Mouse (Mus musculus) gastrocnemius, postnatal 14 days (tissue): ENCODE measurements around the gene Gm19345. TPM values are rescaled to one million over a fixed set of nuclear protein-coding genes. Genes with fewer than 3 reads are reported as not detected.

Source experiments
- DNase-seq: peaks from one replicate; pipeline ENCODE4 v3.0.0; 2021; ENCODE audit warnings: mixed read lengths
- intact Hi-C: fragments of 180-260 bp; cut with DNase I; formaldehyde crosslinking; loops from one replicate; pipeline ENCODE4 v1.15.1; 2025; ENCODE audit warnings: low total_unique reads
- total RNA-seq, 2 experiments: library from RNA; stranded (reverse); gene quantifications; 2 replicates each; pipeline ENCODE4 v1.2.3; 2021

Gene Gm19345
- total RNA-seq, 2 experiments from 2014 or later, result not detected

- intact Hi-C loops, result no loop called here
- DNase-seq, result no peak
Observed at GRCm38 (mm10) chr7:19865246-19866036, 13.6 kb downstream of the Gm19345 start.

GRCm38 (mm10) chr7:19866490-19866889 lies 14.7 kb downstream of the Gm19345 start:
- no peak for DNase-seq
- intact Hi-C loops, result no loop called here

GRCm38 (mm10) chr7:19867751-19868399 lies 16.1 kb downstream of the Gm19345 start:
- intact Hi-C loops, result no loop called here
- DNase-seq, result no peak

GRCm38 (mm10) chr7:19871137-19871621 lies 19.4 kb downstream of the Gm19345 start:
- intact Hi-C loops, result no loop called here
- DNase-seq, result no peak

GRCm38 (mm10) chr7:19871943-19872601 lies 20.3 kb downstream of the Gm19345 start:
- intact Hi-C loops, result no loop called here
- no peak for DNase-seq

GRCm38 (mm10) chr7:19875948-19876682 lies 24.3 kb downstream of the Gm19345 start:
- DNase-seq, result no peak
- intact Hi-C loops, result no loop called here

GRCm38 (mm10) chr7:19876781-19877425 lies 25.1 kb downstream of the Gm19345 start:
- no peak for DNase-seq
- intact Hi-C loops, result no loop called here

- intact Hi-C loops, result no loop called here
- no peak for DNase-seq
Observed at GRCm38 (mm10) chr7:19880754-19881153, 29.0 kb downstream of the Gm19345 start.

- intact Hi-C loops, result no loop called here
Observed at GRCm38 (mm10) chr7:19887849-19888248, 36.0 kb downstream of the Gm19345 start, which contains the start of gene Ceacam19. Ceacam19 (minus strand) TSS chr7:19887965.

GRCm38 (mm10) chr7:19889881-19890280 lies 38.1 kb downstream of the Gm19345 start:
- intact Hi-C loops, result no loop called here
- no peak for DNase-seq

More at GRCm38 (mm10) chr7:19887849-19888248, 36.0 kb downstream of the Gm19345 start, which contains the start of gene Ceacam19:
- no peak for DNase-seq

Other genes with a start within 250 kb of the Gm19345 start
- 10 to 100 TPM; 10.6 to 12.0 TPM for gene Clasrp, start 247.5 kb upstream of the Gm19345 start, total RNA-seq
- 1 to 10 TPM; 4.9 to 7.3 TPM for gene Relb, start 222.6 kb upstream of the Gm19345 start, total RNA-seq
- 10 to 100 TPM; 39.8 to 47.7 TPM for gene Clptm1, start 187.0 kb upstream of the Gm19345 start, total RNA-seq
- gene Apoc2, start 174.1 kb upstream of the Gm19345 start, total RNA-seq, result under 1 TPM; 0.41 to 0.44 TPM
- not detected for gene Gm44805, start 170.6 kb upstream of the Gm19345 start, total RNA-seq
- gene Apoc4, start 170.5 kb upstream of the Gm19345 start, total RNA-seq, result not detected
- gene Apoc1, start 159.3 kb upstream of the Gm19345 start, total RNA-seq, result 1 to 10 TPM in 1 of 2 experiments, not detected in 1; 1.3 TPM
- gene Apoe, start 152.8 kb upstream of the Gm19345 start, total RNA-seq, result 10 to 100 TPM; 56.6 to 84.2 TPM
- 10 to 100 TPM; 52.9 to 55.7 TPM for gene Tomm40, start 136.6 kb upstream of the Gm19345 start, total RNA-seq
- gene Nectin2, start 101.5 kb upstream of the Gm19345 start, total RNA-seq, result 10 to 100 TPM in 1 of 2 experiments, 1 to 10 TPM in 1; 9.8 to 12.9 TPM
- gene Bcam, start 81.0 kb upstream of the Gm19345 start, total RNA-seq, result 10 to 100 TPM; 48.5 to 51.9 TPM
- not detected for gene Cblc, start 55.2 kb upstream of the Gm19345 start, total RNA-seq
- gene Bcl3, start 29.2 kb upstream of the Gm19345 start, total RNA-seq, result 1 to 10 TPM; 3.2 to 4.1 TPM
- under 1 TPM in 1 of 2 experiments, not detected in 1; 0.12 TPM for gene Ceacam16, start 9.3 kb downstream of the Gm19345 start, total RNA-seq
- gene Ceacam19, start 36.0 kb downstream of the Gm19345 start, total RNA-seq, result not detected
- 1 to 10 TPM; 8.0 to 9.4 TPM for gene Pvr, start 69.2 kb downstream of the Gm19345 start, total RNA-seq
- not detected for gene Igsf23, start 98.8 kb downstream of the Gm19345 start, total RNA-seq
- gene Ceacam20, start 113.4 kb downstream of the Gm19345 start, total RNA-seq, result not detected
- gene Nlrp9b, start 139.5 kb downstream of the Gm19345 start, total RNA-seq, result not detected
- not detected for gene Vmn1r91, start 247.7 kb downstream of the Gm19345 start, total RNA-seq